Mouse (Mus musculus) right cerebral cortex, postnatal 10 days (tissue): Measurements from ENCODE around the gene Zfp583.

Experiments used
- DNase-seq, 2 experiments: peaks; one replicate each; pipeline ENCODE4 v3.0.0; 2021; ENCODE audit warnings: low spot score in 2 of 2

The Zfp583 gene

DNA sequence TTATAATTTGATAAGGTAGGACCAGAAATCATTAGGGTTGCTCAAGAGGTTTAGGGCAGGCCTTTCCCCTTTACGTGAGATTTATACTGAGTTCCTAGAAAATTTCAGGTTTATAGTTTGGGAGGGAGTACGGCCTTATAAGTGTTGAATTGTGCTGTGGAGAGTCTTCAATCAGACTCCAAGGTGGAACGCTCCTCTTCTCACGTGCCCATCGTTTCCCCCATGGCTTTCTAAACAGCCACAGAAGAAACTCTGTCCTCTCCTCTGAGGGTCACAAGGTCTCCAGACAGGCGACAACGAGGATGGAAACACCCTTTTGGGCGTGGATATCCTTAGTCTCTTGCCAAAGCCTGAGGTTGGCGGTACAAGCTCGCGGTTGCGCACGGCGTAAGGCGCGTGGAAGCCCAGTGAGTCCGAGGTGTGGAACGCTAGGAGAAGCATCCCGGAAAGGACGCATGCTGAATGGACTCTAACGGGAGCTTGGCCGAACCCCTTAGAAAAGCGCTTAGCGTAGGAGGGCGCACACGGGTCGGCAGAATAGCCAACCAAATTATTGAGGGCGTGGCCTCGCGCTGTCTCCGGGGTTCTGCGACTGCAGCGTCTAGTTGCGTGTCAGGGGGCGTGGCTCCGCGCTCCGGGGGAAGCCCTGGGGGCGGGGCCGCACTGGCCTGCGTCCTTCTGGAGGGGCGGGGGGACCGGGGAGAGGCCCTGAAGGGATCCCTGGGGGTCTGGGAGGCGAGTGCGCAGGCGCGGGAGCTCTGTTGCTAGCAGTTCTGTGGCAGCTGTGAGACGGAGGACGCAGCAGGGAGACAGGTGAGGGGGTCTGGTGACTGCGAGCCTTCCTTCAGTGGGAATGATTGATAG lies 45.0 kb downstream of the Zfp583 start, which contains the start of gene Zfp667:
Gene Zfp667, plus strand, starts transcription at position 738 of the 864 bp plus-strand sequence.
- peak; percentile 99 for DNase-seq

DNA sequence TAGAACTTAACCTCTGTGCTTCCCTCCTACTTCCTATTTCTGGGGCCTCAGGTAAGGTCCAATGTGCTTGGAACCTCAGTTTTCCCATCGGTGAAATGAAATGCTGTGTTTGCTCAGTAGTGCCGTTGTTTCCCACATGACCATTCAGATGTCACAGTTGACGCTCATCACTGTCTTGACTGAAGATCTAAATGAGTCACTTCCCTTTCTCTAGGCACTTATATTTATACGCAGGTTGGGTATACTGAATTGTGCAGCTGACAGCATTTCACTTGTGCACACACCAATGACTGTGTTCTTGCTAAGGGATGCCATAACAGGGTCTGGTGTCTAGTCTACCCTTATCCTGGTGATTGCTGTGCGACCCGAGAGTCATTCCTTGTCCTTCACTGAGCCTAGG lies 45.7 kb downstream of the Zfp583 start:
- no peak for DNase-seq

DNA sequence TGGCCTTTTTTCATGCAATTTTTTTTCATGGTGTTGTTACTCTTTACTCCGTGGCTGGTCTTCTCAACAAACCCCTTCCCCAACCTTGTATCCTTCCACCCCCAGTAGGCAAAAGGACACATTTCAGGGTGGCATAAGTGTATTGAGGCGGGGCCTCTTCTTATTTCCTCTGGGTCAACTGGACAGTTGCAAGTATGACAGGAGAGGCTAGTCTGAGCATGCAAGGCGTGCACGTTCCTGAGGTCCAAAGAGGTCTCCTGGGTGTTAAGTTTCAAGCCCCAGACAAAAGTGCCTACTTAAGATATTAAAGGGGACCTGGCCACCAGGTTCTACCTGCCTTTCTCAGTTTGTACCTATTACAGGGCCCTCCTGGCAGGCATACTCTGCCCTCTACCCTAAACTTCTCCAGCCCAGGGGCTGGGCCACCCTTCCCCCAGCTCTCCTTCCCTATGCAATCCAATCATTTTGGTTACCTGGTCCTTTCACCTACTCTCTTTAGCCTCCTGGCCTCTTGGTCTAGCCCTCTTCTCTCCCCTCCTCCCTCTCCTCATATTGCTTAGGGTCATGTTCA lies 46.6 kb downstream of the Zfp583 start:
- DNase-seq, result peak in 1 of 2 experiments; percentile 37

DNA sequence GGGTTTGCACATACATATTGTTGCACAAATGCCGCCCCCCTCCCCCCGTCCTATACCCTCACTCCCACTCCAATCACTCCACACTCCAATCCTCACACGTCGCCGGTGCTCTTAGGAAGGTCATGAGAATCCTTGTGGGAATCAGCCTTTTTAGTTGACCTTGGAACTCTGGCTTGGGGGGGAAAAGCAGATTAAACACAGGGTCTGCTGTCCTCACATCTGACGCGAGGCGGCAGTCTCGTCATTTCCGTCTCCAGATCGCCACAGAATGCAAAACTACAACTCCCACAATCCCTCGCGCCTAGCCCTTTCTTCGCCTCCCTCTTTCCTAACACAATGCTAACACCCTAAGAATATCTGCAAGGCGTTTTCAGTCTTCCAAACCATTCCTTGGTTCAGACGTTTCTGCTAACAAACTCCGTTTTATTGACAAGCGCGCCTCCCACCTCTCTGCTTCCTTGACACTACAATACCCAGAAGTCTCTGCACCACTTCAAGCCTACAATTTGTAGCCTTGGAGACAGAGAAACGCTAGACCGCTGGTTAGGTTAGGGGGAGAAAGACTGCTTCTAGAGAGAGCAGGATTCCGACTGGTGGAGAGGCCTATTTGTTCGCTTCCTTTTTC lies 47.5 kb downstream of the Zfp583 start:
- peak; percentile 90 to 92 for DNase-seq

DNA sequence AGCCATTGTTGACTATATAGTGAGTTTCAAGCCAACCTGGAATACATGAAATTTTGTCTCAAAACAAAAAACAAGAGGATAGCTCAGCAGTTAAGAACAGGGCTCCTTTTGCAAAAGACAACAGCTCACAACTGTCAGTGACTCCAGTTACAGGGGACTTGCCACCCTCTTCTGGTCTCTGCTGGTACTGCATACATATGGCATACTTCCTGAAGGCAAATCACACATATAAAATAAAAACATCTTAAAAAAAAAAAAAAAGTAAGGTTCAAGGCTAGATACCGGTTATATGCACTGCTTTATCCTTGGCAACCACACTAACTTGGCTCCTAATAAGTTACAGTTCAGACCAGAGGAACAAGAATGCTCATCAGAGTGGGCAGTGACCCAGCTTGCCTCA lies 48.3 kb downstream of the Zfp583 start:
- DNase-seq, result peak; percentile 89 to 91

DNA sequence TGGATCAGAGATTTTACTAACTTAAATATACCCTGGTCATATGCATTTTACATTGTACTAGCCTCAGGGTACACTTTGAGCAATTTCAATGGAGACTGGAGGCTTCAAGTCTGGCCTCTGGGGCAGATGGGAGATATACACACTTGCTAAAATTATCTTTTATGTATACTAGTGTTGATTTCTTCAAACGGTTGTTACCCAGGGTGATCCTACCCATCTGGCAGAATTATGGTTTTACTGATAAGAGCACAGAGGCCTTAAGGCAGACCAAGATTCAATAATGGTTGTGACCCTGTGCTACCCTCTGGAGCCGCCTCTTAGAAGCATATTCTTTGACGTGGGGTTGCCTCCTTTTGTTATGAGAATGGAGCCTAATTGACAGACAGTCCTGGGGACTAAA lies 53.2 kb downstream of the Zfp583 start:
- DNase-seq, result no peak

DNA sequence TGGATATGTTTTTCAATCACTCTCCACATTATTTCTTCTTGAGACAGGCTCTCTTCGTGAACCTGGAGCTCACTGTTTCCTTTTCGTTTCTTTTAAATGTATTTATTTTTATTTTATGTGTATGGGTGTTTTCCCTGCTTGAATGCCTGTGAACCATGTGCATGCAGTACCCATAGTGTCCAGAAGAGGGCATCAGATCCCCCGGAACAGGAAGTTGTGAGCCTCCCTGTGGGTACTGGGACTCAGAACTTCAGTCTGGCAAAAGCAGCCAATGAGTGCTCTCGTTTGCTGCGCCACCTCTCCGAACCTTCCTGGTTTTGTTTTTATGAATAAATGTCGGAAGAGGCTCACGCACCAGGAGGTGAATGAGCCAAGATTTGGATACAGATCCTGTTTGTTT lies 65.4 kb downstream of the Zfp583 start:
- DNase-seq, result peak in 1 of 2 experiments; percentile 23
